Mouse (Mus musculus): ENCODE data around the gene Gli1. TPM values are rescaled to one million over a fixed set of nuclear protein-coding genes. Genes with fewer than 3 reads are reported as not detected.

Gli1 gene
- polyA plus RNA-seq, 1 experiment from 2014 or later: 2.0 TPM

GRCm38 (mm10) chr10:127355336-127355735 is 13.6 kb upstream of the Gli1 start:
- H3K4me1 ChIP-seq (replicated peaks; ENCODE audit: control insufficient read depth, insufficient read depth, low read length): no peaks in the 10 kb centered on the region
- H3K36me3 ChIP-seq (ENCODE audit: control insufficient read depth, insufficient read depth): no peaks in the 10 kb centered on the region
- ATAC-seq: no peak
- WGBS: 48% methylated on average over 10 of the region's 10 CpGs
- H3K27ac ChIP-seq (ENCODE audit: low read depth, low read length): no peak overlapping the region
- H3K9me3 ChIP-seq (ENCODE audit: control insufficient read depth): no peaks in the 10 kb centered on the region
- no peak overlapping the region for H3K9ac ChIP-seq (ENCODE audit: low read depth, low read length)
- H3K4me3 ChIP-seq (ENCODE audit: low read depth, low read length): no peak overlapping the region
- no peak for TF ChIP-seq CTCF (IDR thresholded peaks at IDR 0.05; ENCODE audit: low read depth)
- no peaks in the 10 kb centered on the region for H3K27me3 ChIP-seq (replicated peaks; ENCODE audit: control insufficient read depth, insufficient read depth, low read length)
- H3K4me2 ChIP-seq (replicated peaks; ENCODE audit: low read depth): no peak overlapping the region

DNA sequence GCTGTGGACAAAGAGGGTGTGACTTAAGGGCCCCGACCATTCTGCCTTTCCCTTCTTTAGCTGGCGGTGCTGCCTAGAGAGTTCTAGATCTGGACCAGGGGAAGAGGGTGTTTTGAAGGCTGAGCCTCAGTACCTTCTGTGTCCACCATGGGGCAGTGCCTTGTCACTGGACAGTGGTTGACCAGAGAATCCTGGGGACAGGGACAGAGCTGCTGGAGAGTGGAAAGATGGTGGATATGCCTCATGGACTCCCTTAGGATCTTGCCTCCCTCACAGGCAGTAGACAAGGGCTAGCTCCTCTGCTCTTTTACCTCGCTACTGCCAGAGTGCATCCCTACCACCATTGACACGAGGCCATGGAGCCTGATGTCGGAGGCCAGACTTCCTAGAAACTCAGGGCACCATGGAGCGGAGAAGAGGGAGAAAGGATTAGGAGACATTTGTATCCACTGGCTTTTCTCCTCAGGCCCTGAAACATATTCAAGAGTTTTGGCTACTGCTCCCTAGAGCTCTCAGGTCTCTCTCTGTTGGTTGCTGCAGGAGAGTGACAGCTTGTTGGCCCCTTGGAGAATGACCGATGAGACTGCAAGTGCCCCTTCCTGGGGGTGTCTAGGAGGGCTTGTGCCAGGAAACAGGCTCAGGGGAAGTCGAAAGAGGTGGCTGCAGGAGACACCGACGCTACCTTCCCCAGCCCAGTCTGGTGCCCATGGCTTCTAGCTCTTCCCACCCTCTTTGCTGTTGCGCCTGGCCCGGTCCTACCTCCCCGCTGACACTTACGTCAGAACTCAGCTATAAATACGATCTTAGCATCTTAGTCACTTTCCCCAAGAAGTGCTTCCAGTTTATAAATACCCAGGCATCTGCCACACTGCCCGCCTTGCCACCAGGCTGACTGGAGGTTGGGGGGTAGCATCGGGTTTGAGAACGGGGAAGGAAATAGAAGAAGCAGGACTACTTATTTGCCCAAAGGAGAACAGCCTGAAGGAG is 12.4 kb upstream of the Gli1 start, which contains the start of gene Inhbe:
TSS of gene Inhbe (minus strand) at position 503 of the 987 bp plus-strand sequence.
- Histone ChIP-seq H3K27ac (ENCODE audit: low read depth, low read length) (no peak within 1 kb of the TSS), H3K9ac (ENCODE audit: low read depth, low read length) (no peak within 1 kb of the TSS), H3K4me2 (replicated peaks; ENCODE audit: low read depth) (no peak within 1 kb of the TSS), H3K27me3 (replicated peaks; ENCODE audit: control insufficient read depth, insufficient read depth, low read length) (no peaks in the 10 kb centered on the region), H3K4me3 (ENCODE audit: low read depth, low read length) (no peak within 1 kb of the TSS), H3K9me3 (ENCODE audit: control insufficient read depth) (no peaks in the 10 kb centered on the region), H3K4me1 (replicated peaks; ENCODE audit: control insufficient read depth, insufficient read depth, low read length) (no peaks in the 10 kb centered on the region), H3K36me3 (ENCODE audit: control insufficient read depth, insufficient read depth) (no peaks in the 10 kb centered on the region)
- WGBS: 86% methylated on average over 18 of the region's 18 CpGs
- ATAC-seq: no peak
- peak; percentile 71 for TF ChIP-seq CTCF (IDR thresholded peaks at IDR 0.05; ENCODE audit: low read depth)

GRCm38 (mm10) chr10:127352766-127353165 is 11.0 kb upstream of the Gli1 start:
- no peaks in the 10 kb centered on the region for H3K4me1 ChIP-seq (replicated peaks; ENCODE audit: control insufficient read depth, insufficient read depth, low read length)
- H3K27me3 ChIP-seq (replicated peaks; ENCODE audit: control insufficient read depth, insufficient read depth, low read length): no peaks in the 10 kb centered on the region
- no peak overlapping the region for H3K4me3 ChIP-seq (ENCODE audit: low read depth, low read length)
- no peak overlapping the region for H3K27ac ChIP-seq (ENCODE audit: low read depth, low read length)
- WGBS: 89% methylated on average over 11 of the region's 11 CpGs
- H3K4me2 ChIP-seq (replicated peaks; ENCODE audit: low read depth): no peak overlapping the region
- no peaks in the 10 kb centered on the region for H3K9me3 ChIP-seq (ENCODE audit: control insufficient read depth)
- no peak for TF ChIP-seq CTCF (IDR thresholded peaks at IDR 0.05; ENCODE audit: low read depth)
- H3K9ac ChIP-seq (ENCODE audit: low read depth, low read length): no peak overlapping the region
- no peak for ATAC-seq
- H3K36me3 ChIP-seq (ENCODE audit: control insufficient read depth, insufficient read depth): no peaks in the 10 kb centered on the region

DNA sequence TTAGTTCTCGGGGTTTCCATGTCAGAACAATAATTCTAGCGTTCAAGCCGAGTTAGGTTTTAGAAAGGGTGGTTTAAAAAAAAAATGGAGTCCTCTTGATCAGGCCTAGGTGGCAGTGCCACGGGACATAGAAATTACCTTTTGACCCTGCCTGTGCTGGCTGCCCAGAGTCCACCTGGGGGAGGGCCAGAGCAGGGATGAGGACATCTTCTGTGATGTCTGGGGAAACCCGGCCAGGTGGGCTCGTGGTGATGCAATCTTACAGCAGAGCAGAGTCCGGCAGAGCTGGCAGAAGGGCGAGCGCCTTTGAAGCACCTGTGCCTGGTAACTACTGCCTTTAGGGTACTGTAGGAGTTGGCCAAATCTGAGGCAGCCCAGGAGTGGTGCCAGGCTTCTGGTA is 10.4 kb upstream of the Gli1 start:
- H3K4me3 ChIP-seq (ENCODE audit: low read depth, low read length): no peak overlapping the region
- no peak overlapping the region for H3K27ac ChIP-seq (ENCODE audit: low read depth, low read length)
- no peak overlapping the region for H3K9ac ChIP-seq (ENCODE audit: low read depth, low read length)
- 75% methylated on average over 9 of the region's 9 CpGs for WGBS
- no peak overlapping the region for H3K4me2 ChIP-seq (replicated peaks; ENCODE audit: low read depth)
- no peak for ATAC-seq
- H3K4me1 ChIP-seq (replicated peaks; ENCODE audit: control insufficient read depth, insufficient read depth, low read length): no peaks in the 10 kb centered on the region
- H3K27me3 ChIP-seq (replicated peaks; ENCODE audit: control insufficient read depth, insufficient read depth, low read length): no peaks in the 10 kb centered on the region
- H3K36me3 ChIP-seq (ENCODE audit: control insufficient read depth, insufficient read depth): no peaks in the 10 kb centered on the region
- H3K9me3 ChIP-seq (ENCODE audit: control insufficient read depth): no peaks in the 10 kb centered on the region
- TF ChIP-seq CTCF (IDR thresholded peaks at IDR 0.05; ENCODE audit: low read depth): no peak

GRCm38 (mm10) chr10:127351719-127352118 is 9.9 kb upstream of the Gli1 start:
- ATAC-seq: no peak
- Histone ChIP-seq H3K9ac (ENCODE audit: low read depth, low read length) (no peak overlapping the region), H3K27me3 (replicated peaks; ENCODE audit: control insufficient read depth, insufficient read depth, low read length) (no peaks in the 10 kb centered on the region), H3K4me3 (ENCODE audit: low read depth, low read length) (no peak overlapping the region), H3K27ac (ENCODE audit: low read depth, low read length) (no peak overlapping the region), H3K36me3 (ENCODE audit: control insufficient read depth, insufficient read depth) (no peaks in the 10 kb centered on the region), H3K4me1 (replicated peaks; ENCODE audit: control insufficient read depth, insufficient read depth, low read length) (no peaks in the 10 kb centered on the region), H3K9me3 (ENCODE audit: control insufficient read depth) (no peaks in the 10 kb centered on the region), H3K4me2 (replicated peaks; ENCODE audit: low read depth) (no peak overlapping the region)
- no peak for TF ChIP-seq CTCF (IDR thresholded peaks at IDR 0.05; ENCODE audit: low read depth)
- WGBS: 68% methylated on average over 8 of the region's 8 CpGs

- 81% methylated on average over 8 of the region's 8 CpGs for WGBS
- no peak overlapping the region for H3K4me2 ChIP-seq (replicated peaks; ENCODE audit: low read depth)
- no peaks in the 10 kb centered on the region for H3K9me3 ChIP-seq (ENCODE audit: control insufficient read depth)
- no peak for ATAC-seq
- no peak overlapping the region for H3K4me3 ChIP-seq (ENCODE audit: low read depth, low read length)
- H3K4me1 ChIP-seq (replicated peaks; ENCODE audit: control insufficient read depth, insufficient read depth, low read length): no peaks in the 10 kb centered on the region
- no peak overlapping the region for H3K27ac ChIP-seq (ENCODE audit: low read depth, low read length)
- no peak for TF ChIP-seq CTCF (IDR thresholded peaks at IDR 0.05; ENCODE audit: low read depth)
- no peaks in the 10 kb centered on the region for H3K36me3 ChIP-seq (ENCODE audit: control insufficient read depth, insufficient read depth)
- H3K27me3 ChIP-seq (replicated peaks; ENCODE audit: control insufficient read depth, insufficient read depth, low read length): no peaks in the 10 kb centered on the region
- no peak overlapping the region for H3K9ac ChIP-seq (ENCODE audit: low read depth, low read length)
These were observed 9.5 kb upstream of the Gli1 start for GRCm38 (mm10) chr10:127351285-127351595.

All from intestine, postnatal 0 days (tissue).